Mouse (Mus musculus): Measurements from ENCODE around the gene Crip1. TPM values are rescaled to one million over a fixed set of nuclear protein-coding genes. Genes with fewer than 3 reads are reported as not detected.

Gene Crip1
- polyA plus RNA-seq, 1 experiment: 79.5 TPM

- TF ChIP-seq CTCF (IDR thresholded peaks at IDR 0.05; ENCODE audit: low read depth, low read length) (peak; percentile 70), POLR2A (IDR thresholded peaks at IDR 0.05; ENCODE audit: insufficient read depth, low read length) (no peak), EP300 (IDR thresholded peaks at IDR 0.05; ENCODE audit: insufficient read depth, low read depth, low read length) (no peak)
- Histone ChIP-seq H3K27me3 (ENCODE audit: control insufficient read depth, insufficient read depth, low read length, poor library complexity, severe bottlenecking) (no peaks in the 10 kb centered on the region), H3K27ac (ENCODE audit: insufficient read depth, low read length) (no peak overlapping the region), H3K4me3 (ENCODE audit: low read depth, low read length) (no peak overlapping the region), H3K9me3 (replicated peaks; ENCODE audit: control insufficient read depth, insufficient read depth, low read length, poor library complexity, severe bottlenecking) (no peaks in the 10 kb centered on the region), H3K4me1 (ENCODE audit: control insufficient read depth, insufficient read depth, low read length) (peaks cover 2% of the 10 kb centered on the region), H3K9ac (ENCODE audit: low read depth, poor library complexity, severe bottlenecking) (no peak overlapping the region), H3K36me3 (ENCODE audit: control insufficient read depth, insufficient read depth, low read length, poor library complexity, severe bottlenecking) (peaks cover 30% of the 10 kb centered on the region)
Measured at GRCm38 (mm10) chr12:113119516-113120410, 26.4 kb upstream of the Crip1 start.

- Histone ChIP-seq H3K9ac (ENCODE audit: low read depth, poor library complexity, severe bottlenecking) (no peak overlapping the region), H3K4me1 (ENCODE audit: control insufficient read depth, insufficient read depth, low read length) (no peaks in the 10 kb centered on the region), H3K9me3 (replicated peaks; ENCODE audit: control insufficient read depth, insufficient read depth, low read length, poor library complexity, severe bottlenecking) (no peaks in the 10 kb centered on the region), H3K27me3 (ENCODE audit: control insufficient read depth, insufficient read depth, low read length, poor library complexity, severe bottlenecking) (no peaks in the 10 kb centered on the region), H3K27ac (ENCODE audit: insufficient read depth, low read length) (no peak overlapping the region), H3K4me3 (ENCODE audit: low read depth, low read length) (no peak overlapping the region), H3K36me3 (ENCODE audit: control insufficient read depth, insufficient read depth, low read length, poor library complexity, severe bottlenecking) (peaks cover 62% of the 10 kb centered on the region)
- TF ChIP-seq EP300 (IDR thresholded peaks at IDR 0.05; ENCODE audit: insufficient read depth, low read depth, low read length) (no peak), CTCF (IDR thresholded peaks at IDR 0.05; ENCODE audit: low read depth, low read length) (no peak), POLR2A (IDR thresholded peaks at IDR 0.05; ENCODE audit: insufficient read depth, low read length) (no peak)
Measured at GRCm38 (mm10) chr12:113124726-113125125, 21.4 kb upstream of the Crip1 start.

- Histone ChIP-seq H3K9ac (ENCODE audit: low read depth, poor library complexity, severe bottlenecking) (no peak overlapping the region), H3K27me3 (ENCODE audit: control insufficient read depth, insufficient read depth, low read length, poor library complexity, severe bottlenecking) (no peaks in the 10 kb centered on the region), H3K36me3 (ENCODE audit: control insufficient read depth, insufficient read depth, low read length, poor library complexity, severe bottlenecking) (peaks cover 54% of the 10 kb centered on the region), H3K4me1 (ENCODE audit: control insufficient read depth, insufficient read depth, low read length) (no peaks in the 10 kb centered on the region), H3K27ac (ENCODE audit: insufficient read depth, low read length) (no peak overlapping the region), H3K4me3 (ENCODE audit: low read depth, low read length) (no peak overlapping the region), H3K9me3 (replicated peaks; ENCODE audit: control insufficient read depth, insufficient read depth, low read length, poor library complexity, severe bottlenecking) (no peaks in the 10 kb centered on the region)
- no peak for TF ChIP-seq CTCF (IDR thresholded peaks at IDR 0.05; ENCODE audit: low read depth, low read length)
- no peak for TF ChIP-seq EP300 (IDR thresholded peaks at IDR 0.05; ENCODE audit: insufficient read depth, low read depth, low read length)
- TF ChIP-seq POLR2A (IDR thresholded peaks at IDR 0.05; ENCODE audit: insufficient read depth, low read length): no peak
Measured at GRCm38 (mm10) chr12:113130732-113131131, 15.4 kb upstream of the Crip1 start.

- Histone ChIP-seq H3K9ac (ENCODE audit: low read depth, poor library complexity, severe bottlenecking) (no peak overlapping the region), H3K4me1 (ENCODE audit: control insufficient read depth, insufficient read depth, low read length) (no peaks in the 10 kb centered on the region)
Measured at GRCm38 (mm10) chr12:113131601-113132000, 14.5 kb upstream of the Crip1 start.

GRCm38 (mm10) chr12:113132567-113132966 is 13.5 kb upstream of the Crip1 start:
- TF ChIP-seq CTCF (IDR thresholded peaks at IDR 0.05; ENCODE audit: low read depth, low read length): no peak
- TF ChIP-seq EP300 (IDR thresholded peaks at IDR 0.05; ENCODE audit: insufficient read depth, low read depth, low read length): no peak
- no peak for TF ChIP-seq POLR2A (IDR thresholded peaks at IDR 0.05; ENCODE audit: insufficient read depth, low read length)
- no peak overlapping the region for H3K4me3 ChIP-seq (ENCODE audit: low read depth, low read length)
- peaks cover 49% of the 10 kb centered on the region for H3K36me3 ChIP-seq (ENCODE audit: control insufficient read depth, insufficient read depth, low read length, poor library complexity, severe bottlenecking)
- H3K9me3 ChIP-seq (replicated peaks; ENCODE audit: control insufficient read depth, insufficient read depth, low read length, poor library complexity, severe bottlenecking): no peaks in the 10 kb centered on the region
- H3K27me3 ChIP-seq (ENCODE audit: control insufficient read depth, insufficient read depth, low read length, poor library complexity, severe bottlenecking): no peaks in the 10 kb centered on the region
- H3K4me1 ChIP-seq (ENCODE audit: control insufficient read depth, insufficient read depth, low read length): no peaks in the 10 kb centered on the region
- H3K27ac ChIP-seq (ENCODE audit: insufficient read depth, low read length): no peak overlapping the region
- no peak overlapping the region for H3K9ac ChIP-seq (ENCODE audit: low read depth, poor library complexity, severe bottlenecking)

More at GRCm38 (mm10) chr12:113131601-113132000, 14.5 kb upstream of the Crip1 start:
- H3K27me3 ChIP-seq (ENCODE audit: control insufficient read depth, insufficient read depth, low read length, poor library complexity, severe bottlenecking): no peaks in the 10 kb centered on the region
- no peak overlapping the region for H3K4me3 ChIP-seq (ENCODE audit: low read depth, low read length)
- H3K9me3 ChIP-seq (replicated peaks; ENCODE audit: control insufficient read depth, insufficient read depth, low read length, poor library complexity, severe bottlenecking): no peaks in the 10 kb centered on the region
- H3K36me3 ChIP-seq (ENCODE audit: control insufficient read depth, insufficient read depth, low read length, poor library complexity, severe bottlenecking): peaks cover 53% of the 10 kb centered on the region
- TF ChIP-seq EP300 (IDR thresholded peaks at IDR 0.05; ENCODE audit: insufficient read depth, low read depth, low read length) (no peak), CTCF (IDR thresholded peaks at IDR 0.05; ENCODE audit: low read depth, low read length) (no peak), POLR2A (IDR thresholded peaks at IDR 0.05; ENCODE audit: insufficient read depth, low read length) (no peak)
- H3K27ac ChIP-seq (ENCODE audit: insufficient read depth, low read length): no peak overlapping the region

GRCm38 (mm10) chr12:113133260-113133659 is 12.9 kb upstream of the Crip1 start:
- H3K27me3 ChIP-seq (ENCODE audit: control insufficient read depth, insufficient read depth, low read length, poor library complexity, severe bottlenecking): no peaks in the 10 kb centered on the region
- no peak overlapping the region for H3K4me3 ChIP-seq (ENCODE audit: low read depth, low read length)
- H3K9ac ChIP-seq (ENCODE audit: low read depth, poor library complexity, severe bottlenecking): no peak overlapping the region
- H3K36me3 ChIP-seq (ENCODE audit: control insufficient read depth, insufficient read depth, low read length, poor library complexity, severe bottlenecking): peaks cover 42% of the 10 kb centered on the region
- TF ChIP-seq CTCF (IDR thresholded peaks at IDR 0.05; ENCODE audit: low read depth, low read length) (no peak), POLR2A (IDR thresholded peaks at IDR 0.05; ENCODE audit: insufficient read depth, low read length) (no peak), EP300 (IDR thresholded peaks at IDR 0.05; ENCODE audit: insufficient read depth, low read depth, low read length) (no peak)
- H3K27ac ChIP-seq (ENCODE audit: insufficient read depth, low read length): no peak overlapping the region
- H3K9me3 ChIP-seq (replicated peaks; ENCODE audit: control insufficient read depth, insufficient read depth, low read length, poor library complexity, severe bottlenecking): no peaks in the 10 kb centered on the region
- no peaks in the 10 kb centered on the region for H3K4me1 ChIP-seq (ENCODE audit: control insufficient read depth, insufficient read depth, low read length)
